Mouse (Mus musculus) thymus, adult 2 months (tissue): ENCODE data around the gene Map4k3. TPM values are rescaled to one million over a fixed set of nuclear protein-coding genes. Genes with fewer than 3 reads are reported as not detected.
"Not testable (repeated sequence)": the region's sequence is repeated elsewhere in the genome, so short reads cannot be mapped to it uniquely, and the experiment has no call there.

Source experiments
- DNase-seq: peaks from one replicate; pipeline ENCODE4 v3.0.0; 2021
- H3K27ac ChIP-seq: fragments of 200-500 bp; 2 replicates; pipeline ENCODE4 v1.5.1; 2012; ENCODE audit warnings: low read length, control low read depth; ENCODE audit not compliant: control insufficient read depth, insufficient read depth
- H3K27me3 ChIP-seq: fragments of 200-500 bp; 2 replicates; pipeline ENCODE4 v1.6.1; 2012; ENCODE audit warnings: mild to moderate bottlenecking, low read length, moderate library complexity, mixed read lengths; ENCODE audit not compliant: control insufficient read depth, insufficient read depth
- H3K36me3 ChIP-seq: fragments of 200-500 bp; 2 replicates; pipeline ENCODE4 v1.6.1; 2012; ENCODE audit warnings: mild to moderate bottlenecking, low read length, moderate library complexity; ENCODE audit not compliant: control insufficient read depth, insufficient read depth
- H3K4me1 ChIP-seq: fragments of 200-500 bp; replicated peaks from 2 replicates; pipeline ENCODE4 v1.6.1; 2012; ENCODE audit warnings: low read length; ENCODE audit not compliant: control insufficient read depth, insufficient read depth
- H3K4me3 ChIP-seq: fragments of 200-500 bp; 2 replicates; pipeline ENCODE4 v1.5.1; 2012; ENCODE audit warnings: mild to moderate bottlenecking, low read length, control low read depth, moderate library complexity; ENCODE audit not compliant: control insufficient read depth, insufficient read depth
- CTCF ChIP-seq: fragments of 200-500 bp; IDR thresholded peaks from 2 replicates; pipeline ENCODE4 v1.5.1; 2012; ENCODE audit warnings: mild to moderate bottlenecking, control low read depth, low read length, moderate library complexity, borderline replicate concordance; ENCODE audit not compliant: control insufficient read depth, poor library complexity, insufficient read depth; ENCODE audit errors: extremely low read depth
- POLR2A ChIP-seq: fragments of 200-500 bp; IDR thresholded peaks from 2 replicates; pipeline ENCODE4 v1.6.1; 2012; ENCODE audit warnings: mild to moderate bottlenecking, low read length, control low read depth, moderate library complexity; ENCODE audit not compliant: control insufficient read depth, poor library complexity, insufficient read depth; ENCODE audit errors: extremely low read depth
- WGBS: fragments of 180-500 bp; shearing (Covaris S2); methylation state at CpG from one replicate; pipeline ENCODE4 v1.1.7; 2018; 5-methylcytosine and 5-hydroxymethylcytosine counted together
- polyA plus RNA-seq: library from polyadenylated mRNA; depleted of rRNA; stranded (reverse); fragments of >200 nt; gene quantifications from 2 replicates; pipeline ENCODE4 v1.2.3, GENCODE M21; 2012

The Map4k3 gene
- polyA plus RNA-seq, 1 experiment, result 5.9 TPM

GRCm38 (mm10) chr17:80763065-80763681, 34.9 kb upstream of the Map4k3 start:
- 11% methylated on average over 11 of the region's 11 CpGs for WGBS
- peaks cover 7% of the 10 kb centered on the region for H3K4me1 ChIP-seq
- no peak for DNase-seq
- no peak overlapping the region for H3K27ac ChIP-seq
- TF ChIP-seq CTCF, result no peak
- TF ChIP-seq POLR2A, result no peak
- H3K27me3 ChIP-seq, result no peaks in the 10 kb centered on the region; the same call in 1 of the 2 replicates
- no peaks in the 10 kb centered on the region for H3K36me3 ChIP-seq
- no peak overlapping the region for H3K4me3 ChIP-seq

GRCm38 (mm10) chr17:80762391-80763040, 34.2 kb upstream of the Map4k3 start:
- H3K27me3 ChIP-seq, result no peaks in the 10 kb centered on the region; the same call in 1 of the 2 replicates
- TF ChIP-seq CTCF (no peak), POLR2A (no peak)
- DNase-seq, result peak; percentile 46
- H3K36me3 ChIP-seq, result no peaks in the 10 kb centered on the region
- H3K4me1 ChIP-seq, result peaks cover 7% of the 10 kb centered on the region
- WGBS, result 14% methylated on average over 9 of the region's 9 CpGs
- H3K27ac ChIP-seq, result no peak overlapping the region
- H3K4me3 ChIP-seq, result no peak overlapping the region

GRCm38 (mm10) chr17:80761191-80761590, 32.9 kb upstream of the Map4k3 start:
- H3K36me3 ChIP-seq, H3K27ac ChIP-seq, H3K4me1 ChIP-seq, H3K4me3 ChIP-seq, DNase-seq, H3K27me3 ChIP-seq: not testable (repeated sequence)
- 49% methylated on average over 8 of the region's 8 CpGs for WGBS

- TF ChIP-seq POLR2A (no peak), CTCF (no peak)
- no peaks in the 10 kb centered on the region for H3K36me3 ChIP-seq
- no peak for DNase-seq
- H3K4me1 ChIP-seq, result peaks cover 7% of the 10 kb centered on the region
- whole genome bisulfite sequencing, result 95% methylated on average over 16 of the region's 16 CpGs
- no peak overlapping the region for H3K4me3 ChIP-seq
- no peaks in the 10 kb centered on the region; the same call in 1 of the 2 replicates for H3K27me3 ChIP-seq
- no peak overlapping the region for H3K27ac ChIP-seq
Observed at GRCm38 (mm10) chr17:80760344-80761145, 32.3 kb upstream of the Map4k3 start.

- TF ChIP-seq CTCF (no peak), POLR2A (no peak)
- Histone ChIP-seq H3K27me3 (no peaks in the 10 kb centered on the region), H3K27ac (no peak overlapping the region), H3K4me1 (no peaks in the 10 kb centered on the region), H3K4me3 (no peak overlapping the region), H3K36me3 (no peaks in the 10 kb centered on the region)
- WGBS, result 93% methylated on average over 5 of the region's 5 CpGs
- no peak for DNase-seq
Observed at GRCm38 (mm10) chr17:80756043-80756442, 27.8 kb upstream of the Map4k3 start.

- 83% methylated on average over 9 of the region's 9 CpGs for WGBS
- no peak for DNase-seq
- Histone ChIP-seq H3K4me3 (no peak overlapping the region), H3K4me1 (no peaks in the 10 kb centered on the region), H3K27ac (no peak overlapping the region), H3K27me3 (no peaks in the 10 kb centered on the region), H3K36me3 (no peaks in the 10 kb centered on the region)
- no peak for TF ChIP-seq CTCF
- no peak for TF ChIP-seq POLR2A
Observed at GRCm38 (mm10) chr17:80755076-80755871, 27.0 kb upstream of the Map4k3 start.
